Mouse (Mus musculus) stomach, embryonic 16.5 days (tissue): ENCODE results near the gene Zdhhc12. TPM values are rescaled to one million over a fixed set of nuclear protein-coding genes. Genes with fewer than 3 reads are reported as not detected.
A peak's percentile ranks its signal among the peaks of the same experiment; 100 is the strongest.

ENCODE experiments used
- ATAC-seq: fragments of 200-750 bp; cut with Nextera tagmentation; 2 replicates; pipeline ENCODE4 v1.8.0; 2017; ENCODE audit warnings: moderate number of reproducible peaks, moderate TSS enrichment; ENCODE audit not compliant: insufficient read depth, low FRiP score
- H3K27ac ChIP-seq: fragments of 300-500 bp; sonication (generic); 2 replicates; pipeline ENCODE4 v1.5.1; 2014; ENCODE audit warnings: low read length
- H3K27me3 ChIP-seq: fragments of 300-500 bp; sonication (generic); 2 replicates; pipeline ENCODE4 v1.6.1; 2014; ENCODE audit warnings: low read length, control low read depth, mixed read lengths; ENCODE audit not compliant: control insufficient read depth, insufficient read depth
- H3K36me3 ChIP-seq: fragments of 300-500 bp; sonication (generic); 2 replicates; pipeline ENCODE4 v1.6.1; 2014; ENCODE audit warnings: low read length; ENCODE audit not compliant: control insufficient read depth, insufficient read depth
- H3K4me1 ChIP-seq: fragments of 300-500 bp; sonication (generic); 2 replicates; pipeline ENCODE4 v1.6.1; 2014; ENCODE audit warnings: low read length, control low read depth, mixed read lengths; ENCODE audit not compliant: control insufficient read depth, insufficient read depth
- H3K4me2 ChIP-seq: fragments of 300-500 bp; sonication (generic); 2 replicates; pipeline ENCODE4 v1.6.1; 2014; ENCODE audit warnings: low read depth, low read length, mixed read lengths
- H3K4me3 ChIP-seq: fragments of 300-500 bp; sonication (generic); replicated peaks from 2 replicates; pipeline ENCODE4 v1.5.1; 2014; ENCODE audit warnings: mild to moderate bottlenecking, low read length
- H3K9ac ChIP-seq: fragments of 300-500 bp; sonication (generic); 2 replicates; pipeline ENCODE4 v1.6.1; 2014; ENCODE audit warnings: low read length
- H3K9me3 ChIP-seq: fragments of 300-500 bp; sonication (generic); replicated peaks from 2 replicates; pipeline ENCODE4 v1.6.1; 2016; ENCODE audit warnings: low read length, control low read depth; ENCODE audit not compliant: control insufficient read depth
- WGBS: fragments of 180-500 bp; shearing (Covaris S2); extraction: QIAGEN DNeasy Blood & Tissue Kit; methylation state at CpG from one replicate; pipeline ENCODE4 v1.1.7; 2014; 5-methylcytosine and 5-hydroxymethylcytosine counted together
- polyA plus RNA-seq: library from polyadenylated mRNA; unstranded; fragments of >200 nt; fragmentation: Nextera tagmentation; extraction: Ambion mirVana; gene quantifications from 2 replicates; pipeline ENCODE4 v1.2.1, GENCODE M21; 2015

Zdhhc12 gene
- polyA plus RNA-seq, 1 experiment from 2014 or later = 41.4 TPM

DNA sequence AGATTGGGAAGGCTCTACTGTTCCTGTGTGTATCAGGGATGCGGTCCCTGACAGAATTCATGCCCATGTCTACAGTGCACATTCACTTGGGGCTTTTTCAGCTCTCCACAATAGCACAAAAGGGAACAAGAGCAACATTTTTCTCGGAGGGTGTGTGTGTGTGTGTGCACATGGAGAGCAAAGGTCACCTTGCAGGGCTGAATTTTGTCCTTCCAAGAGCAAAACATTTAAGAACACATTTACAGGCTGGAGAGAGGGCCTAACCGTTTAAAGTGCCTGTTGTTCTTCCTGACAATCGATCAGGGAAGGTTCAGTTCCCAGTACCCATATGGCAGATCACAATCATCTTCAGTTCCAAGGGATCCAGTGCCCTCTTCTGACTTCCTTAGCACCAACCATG, 36.7 kb upstream of the Zdhhc12 start:
- H3K4me3 ChIP-seq = no peak overlapping the region
- peaks cover 20% of the 10 kb centered on the region for H3K4me1 ChIP-seq
- H3K27me3 ChIP-seq = no peaks in the 10 kb centered on the region
- WGBS = 75% methylated on average over 4 of the region's 4 CpGs
- H3K27ac ChIP-seq = no peak overlapping the region
- ATAC-seq = no peak
- no peak overlapping the region for H3K4me2 ChIP-seq
- H3K36me3 ChIP-seq = no peaks in the 10 kb centered on the region
- H3K9me3 ChIP-seq = no peaks in the 10 kb centered on the region
- no peak overlapping the region for H3K9ac ChIP-seq

GRCm38 (mm10) chr2:30128789-30129188, 35.3 kb upstream of the Zdhhc12 start:
- H3K4me1 ChIP-seq = peaks cover 16% of the 10 kb centered on the region
- H3K4me2 ChIP-seq = no peak overlapping the region
- no peak overlapping the region for H3K27ac ChIP-seq
- H3K9ac ChIP-seq = no peak overlapping the region
- no peak overlapping the region for H3K4me3 ChIP-seq
- WGBS = 36% methylated on average over 2 of the region's 2 CpGs
- no peaks in the 10 kb centered on the region for H3K27me3 ChIP-seq
- no peaks in the 10 kb centered on the region for H3K9me3 ChIP-seq
- ATAC-seq = no peak
- no peaks in the 10 kb centered on the region for H3K36me3 ChIP-seq

DNA sequence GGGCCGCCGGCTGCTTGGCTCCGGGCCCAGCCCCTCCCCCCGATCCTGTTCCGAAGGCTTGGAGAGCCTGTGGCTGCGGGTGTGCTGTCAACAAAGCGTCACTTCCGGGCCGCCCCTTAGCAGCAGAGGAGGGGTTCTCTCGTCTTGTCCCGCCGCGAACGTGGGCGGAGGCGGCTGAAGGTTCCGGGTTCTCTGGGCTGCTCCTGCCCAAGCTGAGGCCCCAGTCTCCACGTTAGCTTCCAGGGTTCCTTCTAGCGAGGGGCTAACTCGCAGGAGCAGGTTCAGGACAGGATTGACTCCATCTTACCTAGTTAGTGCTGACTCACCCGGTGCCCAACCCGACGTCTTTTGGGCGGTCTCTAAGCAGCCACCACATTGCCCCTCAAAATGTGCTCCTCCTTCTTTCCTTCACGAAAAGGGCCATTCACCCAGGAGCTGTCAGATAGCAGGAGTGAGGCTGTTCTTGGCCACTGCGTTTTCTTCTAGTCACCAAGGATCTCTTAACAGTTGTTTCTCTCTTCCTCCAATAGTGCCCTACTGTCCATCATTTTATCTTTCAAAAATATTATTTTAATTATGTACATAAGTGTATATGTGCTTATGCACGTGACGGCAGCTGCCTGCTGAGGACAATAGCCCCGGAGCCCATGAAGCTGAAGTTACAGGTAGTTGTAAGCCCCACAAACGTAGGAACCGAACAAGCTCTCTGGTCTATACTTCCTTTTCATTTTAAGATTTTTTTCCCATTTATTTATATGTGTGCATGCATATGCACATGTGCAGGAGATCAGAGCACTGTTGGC, 31.2 kb upstream of the Zdhhc12 start, which contains the start of gene Zer1:
Zer1 (minus strand) TSS at position 114 of the 803 bp plus-strand sequence.
- Histone ChIP-seq H3K27me3 (no peaks in the 10 kb centered on the region), H3K9me3 (no peaks in the 10 kb centered on the region), H3K4me2 (peak within 1 kb of the TSS; percentile 93), H3K27ac (peak within 1 kb of the TSS; percentile 89), H3K9ac (peak within 1 kb of the TSS; percentile 94), H3K36me3 (no peaks in the 10 kb centered on the region), H3K4me1 (peaks cover 13% of the 10 kb centered on the region), H3K4me3 (peak within 1 kb of the TSS; percentile 67)
- peak; percentile 98 for ATAC-seq
- 8% methylated on average over 31 of the region's 31 CpGs for WGBS

DNA sequence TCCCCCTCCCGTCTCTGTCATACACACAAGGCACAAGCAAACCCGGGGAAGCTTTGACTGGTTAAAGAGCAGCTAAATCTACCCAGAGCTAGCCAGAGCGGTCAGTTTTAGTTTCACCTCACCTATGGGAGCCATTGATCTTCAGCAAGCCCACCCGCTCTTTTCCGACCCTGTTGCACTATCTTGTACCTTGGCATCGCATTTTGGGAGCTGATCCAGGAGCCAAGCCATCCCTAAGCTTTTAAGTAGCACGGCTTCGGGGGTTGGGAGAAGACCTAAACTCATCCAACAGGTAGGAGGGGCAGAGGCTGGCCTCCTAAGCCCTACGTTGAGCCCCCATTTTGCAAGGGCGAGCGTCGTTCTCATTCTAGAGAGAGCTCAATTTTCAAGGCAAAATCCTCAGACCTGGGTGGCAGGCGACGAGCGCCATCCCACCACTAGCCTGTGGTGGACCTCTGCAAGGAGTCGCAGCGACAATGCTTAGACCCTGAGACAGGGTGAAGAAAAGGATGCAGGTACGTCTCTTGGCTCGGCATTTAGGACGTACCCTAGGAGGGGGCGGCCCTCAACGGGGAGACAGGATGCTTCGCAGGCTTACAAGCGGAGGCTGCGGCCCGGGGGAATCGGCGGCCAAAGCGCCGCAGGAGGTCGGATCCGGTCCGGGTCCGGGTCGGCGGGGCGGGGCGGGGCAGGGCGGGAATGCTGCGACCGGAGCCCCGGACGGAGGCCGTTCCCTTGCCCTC, 30.5 kb upstream of the Zdhhc12 start:
- Histone ChIP-seq H3K9ac (peak overlapping the region; percentile 94), H3K9me3 (no peaks in the 10 kb centered on the region), H3K4me3 (peak overlapping the region; percentile 67), H3K27ac (peak overlapping the region; percentile 89), H3K4me1 (peaks cover 13% of the 10 kb centered on the region), H3K27me3 (no peaks in the 10 kb centered on the region), H3K4me2 (peak overlapping the region; percentile 93), H3K36me3 (no peaks in the 10 kb centered on the region)
- 1% methylated on average over 41 of the region's 44 CpGs for WGBS
- peak; percentile 63 for ATAC-seq

- ATAC-seq = no peak
- Histone ChIP-seq H3K27ac (no peak overlapping the region), H3K9ac (no peak overlapping the region), H3K9me3 (no peaks in the 10 kb centered on the region), H3K27me3 (no peaks in the 10 kb centered on the region), H3K4me3 (no peak overlapping the region), H3K4me2 (no peak overlapping the region), H3K36me3 (no peaks in the 10 kb centered on the region), H3K4me1 (peaks cover 13% of the 10 kb centered on the region)
- 85% methylated on average over 5 of the region's 5 CpGs for WGBS
These were observed 29.3 kb upstream of the Zdhhc12 start for GRCm38 (mm10) chr2:30122766-30123165.

DNA sequence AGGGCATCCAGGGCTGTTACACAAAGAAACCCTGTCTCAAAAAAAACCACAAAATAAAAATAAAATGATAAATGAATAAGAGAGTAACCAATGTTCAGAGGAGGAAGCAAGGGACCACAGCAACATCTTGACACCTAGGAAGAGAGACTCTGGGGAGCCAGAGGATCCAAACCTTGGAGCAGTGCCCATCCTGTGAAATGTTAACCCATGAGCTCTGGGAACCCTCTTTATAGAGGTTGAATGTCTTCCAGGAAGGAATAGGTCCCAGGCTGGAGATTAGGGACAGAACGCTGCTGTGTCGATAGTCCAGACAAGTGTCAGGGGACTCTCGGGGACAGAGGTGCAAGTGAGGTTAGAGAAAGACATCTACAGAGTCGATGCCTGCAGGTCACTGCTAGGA, 26.8 kb upstream of the Zdhhc12 start:
- peaks cover 12% of the 10 kb centered on the region for H3K4me1 ChIP-seq
- no peaks in the 10 kb centered on the region for H3K36me3 ChIP-seq
- no peaks in the 10 kb centered on the region for H3K9me3 ChIP-seq
- no peak overlapping the region for H3K9ac ChIP-seq
- H3K27ac ChIP-seq = no peak overlapping the region
- no peak for ATAC-seq
- H3K4me3 ChIP-seq = no peak overlapping the region
- H3K4me2 ChIP-seq = no peak overlapping the region
- 78% methylated on average over 4 of the region's 4 CpGs for WGBS
- H3K27me3 ChIP-seq = no peaks in the 10 kb centered on the region

GRCm38 (mm10) chr2:30119641-30120051, 26.2 kb upstream of the Zdhhc12 start:
- no peak for ATAC-seq
- H3K9ac ChIP-seq = no peak overlapping the region
- peaks cover 6% of the 10 kb centered on the region for H3K4me1 ChIP-seq
- H3K36me3 ChIP-seq = no peaks in the 10 kb centered on the region
- no peak overlapping the region for H3K4me2 ChIP-seq
- H3K9me3 ChIP-seq = no peaks in the 10 kb centered on the region
- no peak overlapping the region for H3K27ac ChIP-seq
- WGBS = 46% methylated on average over 6 of the region's 6 CpGs
- no peaks in the 10 kb centered on the region for H3K27me3 ChIP-seq
- H3K4me3 ChIP-seq = no peak overlapping the region

DNA sequence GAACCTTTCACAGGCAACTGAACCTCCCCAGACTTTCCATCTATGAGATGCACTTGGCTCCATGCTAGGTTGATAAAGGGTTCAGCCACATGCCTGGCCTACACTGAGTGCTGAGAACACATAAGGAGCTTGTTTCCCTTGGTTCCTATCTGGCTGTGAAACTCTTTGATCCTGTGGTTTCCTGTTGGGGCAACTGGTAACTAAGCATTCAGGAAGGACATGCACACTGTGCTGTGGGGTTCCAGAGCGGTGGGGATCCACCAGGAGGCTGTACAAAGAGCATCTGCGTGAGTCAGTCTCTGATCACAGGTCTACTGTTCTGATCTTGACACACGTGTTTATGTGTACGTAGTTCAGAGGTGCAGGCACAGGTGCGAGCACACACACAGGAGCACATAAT, 19.1 kb upstream of the Zdhhc12 start:
- no peak overlapping the region for H3K4me3 ChIP-seq
- H3K9me3 ChIP-seq = no peaks in the 10 kb centered on the region
- no peak overlapping the region for H3K27ac ChIP-seq
- no peak overlapping the region for H3K9ac ChIP-seq
- 89% methylated on average over 5 of the region's 5 CpGs for WGBS
- no peak overlapping the region for H3K4me2 ChIP-seq
- no peaks in the 10 kb centered on the region for H3K4me1 ChIP-seq
- ATAC-seq = no peak
- H3K36me3 ChIP-seq = no peaks in the 10 kb centered on the region; the same call in 1 of the 2 replicates
- no peaks in the 10 kb centered on the region for H3K27me3 ChIP-seq

- Histone ChIP-seq H3K9ac (no peak overlapping the region), H3K9me3 (no peaks in the 10 kb centered on the region), H3K27me3 (no peaks in the 10 kb centered on the region), H3K4me2 (no peak overlapping the region), H3K36me3 (no peaks in the 10 kb centered on the region; the same call in 1 of the 2 replicates), H3K4me3 (no peak overlapping the region), H3K4me1 (no peaks in the 10 kb centered on the region), H3K27ac (no peak overlapping the region)
- no peak for ATAC-seq
- 81% methylated on average over 2 of the region's 2 CpGs for WGBS
These were observed 18.1 kb upstream of the Zdhhc12 start for GRCm38 (mm10) chr2:30111500-30111899.
